Mouse (Mus musculus) midbrain, embryonic 13.5 days (tissue): ENCODE results near the gene Fubp1. TPM values are rescaled to one million over a fixed set of nuclear protein-coding genes. Genes with fewer than 3 reads are reported as not detected.
A peak's percentile ranks its signal among the peaks of the same experiment; 100 is the strongest.

Experiments
- ATAC-seq: fragments of 200-750 bp; cut with Nextera tagmentation; 2 replicates; pipeline ENCODE4 v1.8.0; 2017; ENCODE audit warnings: mild to moderate bottlenecking, moderate TSS enrichment, moderate library complexity
- H3K27ac ChIP-seq: fragments of 300-500 bp; sonication (generic); 2 replicates; pipeline ENCODE4 v1.5.1; 2015; ENCODE audit warnings: inconsistent platforms, mild to moderate bottlenecking, moderate library complexity
- H3K27me3 ChIP-seq: fragments of 300-500 bp; sonication (generic); 2 replicates; pipeline ENCODE4 v1.6.1; 2015; ENCODE audit warnings: mild to moderate bottlenecking, inconsistent platforms
- H3K36me3 ChIP-seq: fragments of 300-500 bp; sonication (generic); 2 replicates; pipeline ENCODE4 v1.6.1; 2015; ENCODE audit warnings: mild to moderate bottlenecking, inconsistent platforms
- H3K4me1 ChIP-seq: fragments of 300-500 bp; sonication (generic); replicated peaks from 2 replicates; pipeline ENCODE4 v1.6.1; 2015; ENCODE audit warnings: inconsistent platforms
- H3K4me2 ChIP-seq: fragments of 300-500 bp; sonication (generic); replicated peaks from 2 replicates; pipeline ENCODE4 v1.6.1; 2015; ENCODE audit warnings: moderate library complexity, mild to moderate bottlenecking, inconsistent platforms
- H3K4me3 ChIP-seq: fragments of 300-500 bp; sonication (generic); replicated peaks from 2 replicates; pipeline ENCODE4 v1.5.1; 2015; ENCODE audit warnings: mild to moderate bottlenecking, inconsistent platforms
- H3K9ac ChIP-seq: fragments of 300-500 bp; sonication (generic); replicated peaks from 2 replicates; pipeline ENCODE4 v1.6.1; 2015; ENCODE audit warnings: mild to moderate bottlenecking, inconsistent platforms
- H3K9me3 ChIP-seq: fragments of 300-500 bp; sonication (generic); 2 replicates; pipeline ENCODE4 v1.6.1; 2016; ENCODE audit warnings: mild to moderate bottlenecking, inconsistent platforms
- WGBS: fragments of 180-500 bp; shearing (Covaris S2); methylation state at CpG from one replicate; pipeline ENCODE4 v1.1.7; 2015; 5-methylcytosine and 5-hydroxymethylcytosine counted together
- polyA plus RNA-seq: library from polyadenylated mRNA; unstranded; fragments of >200 nt; fragmentation: Nextera tagmentation; extraction: Ambion mirVana; gene quantifications from 2 replicates; pipeline ENCODE4 v1.2.1, GENCODE M21; 2015

The Fubp1 gene
- polyA plus RNA-seq, 1 experiment from 2014 or later, result 353 TPM

DNA sequence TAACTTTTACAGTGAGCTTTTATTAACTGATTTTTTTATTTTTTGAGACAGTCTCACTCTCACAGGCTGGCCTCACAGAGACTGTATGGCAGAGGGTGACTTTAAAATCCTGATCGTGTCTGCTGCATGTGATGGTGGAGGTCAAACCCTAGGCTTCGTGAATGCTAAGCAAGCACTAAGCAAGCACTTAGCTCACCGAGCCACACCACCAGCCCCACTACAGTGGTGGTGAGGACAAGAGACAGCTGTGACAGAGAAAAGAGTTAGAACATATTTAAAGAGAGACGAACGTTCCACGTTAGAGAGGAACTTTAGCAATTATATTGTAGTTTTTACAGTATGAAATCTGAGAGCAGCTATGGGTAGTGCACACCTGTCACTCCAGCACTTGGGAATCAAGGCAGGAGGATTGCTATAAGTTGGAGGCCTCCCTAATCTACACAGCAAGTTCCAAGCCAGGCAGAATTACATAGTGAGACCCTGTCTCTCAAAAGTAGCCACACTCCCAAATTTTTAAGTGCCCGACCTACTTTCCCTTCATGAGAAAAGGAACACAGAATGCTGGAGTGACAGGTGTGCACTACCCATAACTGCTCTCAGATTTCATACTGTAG is 37.8 kb upstream of the Fubp1 start:
- Histone ChIP-seq H3K4me3 (no peak overlapping the region), H3K27me3 (peaks cover 6% of the 10 kb centered on the region; the same call in 1 of the 2 replicates), H3K36me3 (no peaks in the 10 kb centered on the region), H3K9ac (no peak overlapping the region), H3K4me1 (no peaks in the 10 kb centered on the region), H3K9me3 (no peaks in the 10 kb centered on the region; the same call in 1 of the 2 replicates), H3K27ac (no peak overlapping the region), H3K4me2 (no peak overlapping the region)
- no peak for ATAC-seq
- 90% methylated on average over 7 of the region's 7 CpGs for WGBS

GRCm38 (mm10) chr3:152178816-152179215 is 31.4 kb upstream of the Fubp1 start:
- no peak overlapping the region for H3K4me3 ChIP-seq
- no peak overlapping the region for H3K9ac ChIP-seq
- H3K27ac ChIP-seq, result no peak overlapping the region
- H3K36me3 ChIP-seq, result peaks cover 5% of the 10 kb centered on the region
- no peak overlapping the region for H3K4me2 ChIP-seq
- 86% methylated on average over 4 of the region's 4 CpGs for WGBS
- ATAC-seq, result no peak
- H3K9me3 ChIP-seq, result no peaks in the 10 kb centered on the region
- no peaks in the 10 kb centered on the region for H3K4me1 ChIP-seq
- H3K27me3 ChIP-seq, result no peaks in the 10 kb centered on the region

DNA sequence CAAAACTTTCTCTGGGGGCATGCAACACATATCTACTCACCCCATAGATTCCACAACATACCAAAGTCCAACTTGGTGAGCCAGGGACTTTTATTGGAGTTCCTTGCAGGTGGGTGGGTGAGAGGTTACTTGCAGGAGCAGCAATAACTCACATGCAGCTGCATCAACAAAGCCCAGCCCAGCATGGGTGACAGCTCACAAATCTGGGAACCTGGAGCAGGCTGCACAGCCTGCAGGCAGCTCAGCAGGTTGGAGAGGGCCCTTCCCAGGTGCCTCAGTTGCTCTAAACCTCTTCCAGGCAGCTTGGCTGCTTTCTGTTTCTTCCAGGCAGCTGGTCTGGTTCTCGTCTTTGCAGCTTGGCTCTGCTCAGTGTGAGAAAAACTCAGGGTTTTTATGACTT is 30.9 kb upstream of the Fubp1 start:
- no peak overlapping the region for H3K27ac ChIP-seq
- H3K36me3 ChIP-seq, result peaks cover 5% of the 10 kb centered on the region
- no peak overlapping the region for H3K4me2 ChIP-seq
- H3K4me1 ChIP-seq, result no peaks in the 10 kb centered on the region
- H3K27me3 ChIP-seq, result no peaks in the 10 kb centered on the region
- no peak for ATAC-seq
- H3K9ac ChIP-seq, result no peak overlapping the region
- no peak overlapping the region for H3K4me3 ChIP-seq
- 54% methylated on average over 1 of the region's 1 CpGs for WGBS
- H3K9me3 ChIP-seq, result no peaks in the 10 kb centered on the region

- Histone ChIP-seq H3K4me3 (no peak overlapping the region), H3K4me1 (no peaks in the 10 kb centered on the region), H3K9ac (no peak overlapping the region), H3K36me3 (peaks cover 11% of the 10 kb centered on the region), H3K4me2 (no peak overlapping the region), H3K27ac (no peak overlapping the region), H3K9me3 (no peaks in the 10 kb centered on the region), H3K27me3 (no peaks in the 10 kb centered on the region)
- WGBS, result 94% methylated on average over 4 of the region's 4 CpGs
- no peak for ATAC-seq
These were observed 29.6 kb upstream of the Fubp1 start for GRCm38 (mm10) chr3:152180624-152181023.

GRCm38 (mm10) chr3:152183522-152183921 is 26.7 kb upstream of the Fubp1 start:
- Histone ChIP-seq H3K9ac (no peak overlapping the region), H3K9me3 (no peaks in the 10 kb centered on the region), H3K4me3 (no peak overlapping the region), H3K4me1 (no peaks in the 10 kb centered on the region), H3K27ac (no peak overlapping the region), H3K27me3 (no peaks in the 10 kb centered on the region), H3K36me3 (peaks cover 17% of the 10 kb centered on the region), H3K4me2 (no peak overlapping the region)
- WGBS, result 44% methylated on average over 9 of the region's 9 CpGs
- no peak for ATAC-seq

DNA sequence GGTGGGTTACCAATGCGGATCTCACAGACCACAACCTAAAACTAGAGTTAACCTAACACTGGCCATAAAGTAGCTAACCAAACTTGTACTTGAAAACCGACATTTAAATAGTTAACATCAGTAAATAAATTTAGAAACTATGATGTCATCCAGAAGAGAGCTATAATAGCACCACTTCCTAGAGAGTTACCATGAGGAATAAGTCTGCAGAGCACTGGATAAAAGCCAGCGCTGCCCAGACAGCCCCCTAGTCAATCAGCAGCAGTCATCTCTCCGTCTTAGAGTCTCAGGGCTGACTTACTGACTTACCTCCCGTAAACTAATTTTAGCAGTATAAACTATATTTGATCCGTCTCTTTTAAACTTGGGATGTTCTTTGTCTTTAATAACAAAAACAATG is 24.1 kb upstream of the Fubp1 start:
- 94% methylated on average over 6 of the region's 6 CpGs for WGBS
- Histone ChIP-seq H3K4me3 (no peak overlapping the region), H3K9me3 (no peaks in the 10 kb centered on the region), H3K4me2 (no peak overlapping the region), H3K27ac (no peak overlapping the region), H3K27me3 (no peaks in the 10 kb centered on the region), H3K4me1 (peaks cover 2% of the 10 kb centered on the region), H3K36me3 (peaks cover 17% of the 10 kb centered on the region), H3K9ac (no peak overlapping the region)
- ATAC-seq, result no peak

DNA sequence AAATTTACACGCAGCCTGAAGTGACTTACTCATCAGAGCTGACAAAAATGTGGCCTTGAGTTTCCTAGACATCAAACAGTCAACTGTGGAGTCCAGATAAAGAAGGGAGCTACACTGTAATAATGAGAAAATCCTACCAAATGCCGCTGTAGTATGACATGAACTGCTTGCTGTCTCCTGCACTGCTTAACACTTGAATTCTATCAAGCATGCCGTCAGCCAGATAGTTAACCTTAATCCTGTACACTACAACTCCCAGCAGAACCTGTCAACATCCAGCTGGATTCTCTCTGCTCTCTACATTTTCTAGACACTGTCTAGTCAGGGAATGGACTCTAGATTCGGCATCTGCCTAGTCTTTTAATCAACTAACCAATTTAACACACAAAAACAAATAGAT is 20.9 kb upstream of the Fubp1 start:
- Histone ChIP-seq H3K9ac (no peak overlapping the region), H3K36me3 (peaks cover 12% of the 10 kb centered on the region; the same call in 1 of the 2 replicates), H3K4me2 (no peak overlapping the region), H3K4me3 (no peak overlapping the region), H3K9me3 (no peaks in the 10 kb centered on the region), H3K27ac (no peak overlapping the region), H3K4me1 (peaks cover 16% of the 10 kb centered on the region), H3K27me3 (no peaks in the 10 kb centered on the region)
- WGBS, result 70% methylated on average over 4 of the region's 4 CpGs
- no peak for ATAC-seq

DNA sequence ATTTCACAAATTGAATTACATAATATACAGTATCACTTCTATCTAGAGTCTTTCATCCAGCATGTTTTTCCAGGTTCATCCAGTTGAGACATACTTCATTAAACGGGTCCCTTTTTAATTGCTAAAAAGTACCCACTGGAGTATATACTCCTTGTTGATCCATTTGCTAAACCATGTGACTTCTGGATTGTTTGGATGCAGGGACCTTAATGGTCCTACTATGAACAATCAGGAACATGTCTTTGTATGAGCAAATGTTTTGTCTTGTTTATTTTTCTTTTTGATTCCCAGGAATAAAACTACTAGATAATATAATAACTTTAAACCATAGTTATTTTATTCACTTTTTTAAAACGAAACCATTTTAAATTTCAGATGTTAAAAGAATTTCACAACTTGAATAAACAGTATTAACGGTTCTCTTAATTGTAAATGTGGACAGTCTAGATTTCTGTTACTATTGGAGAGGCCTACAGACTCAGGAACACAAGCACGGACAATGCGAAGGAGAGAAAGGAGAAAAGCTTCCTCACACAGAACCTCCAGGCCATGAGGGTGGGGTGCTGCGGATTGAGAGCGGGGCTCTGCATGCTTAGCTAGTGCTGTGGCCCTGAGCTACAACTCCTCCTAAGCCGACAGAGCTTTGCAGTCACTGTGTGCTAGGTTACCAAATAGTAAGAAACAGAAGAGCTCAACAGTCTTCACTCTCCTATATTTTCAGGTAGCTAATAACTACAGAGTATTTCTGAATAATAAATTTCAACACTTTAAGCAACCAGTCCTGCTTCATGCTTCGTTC is 19.3 kb upstream of the Fubp1 start:
- 0 out of 2 replicates have a peak overlapping the region, but pooled peaks have one; percentile 20 for H3K9ac ChIP-seq
- H3K9me3 ChIP-seq, result no peaks in the 10 kb centered on the region
- H3K27ac ChIP-seq, result no peak overlapping the region
- ATAC-seq, result no peak
- 0 out of 2 replicates have a peak, but pooled peaks cover 4% of the 10 kb centered on the region for H3K36me3 ChIP-seq
- 0 out of 2 replicates have a peak, but pooled peaks cover 2% of the 10 kb centered on the region for H3K27me3 ChIP-seq
- H3K4me2 ChIP-seq, result peak overlapping the region; percentile 29
- H3K4me1 ChIP-seq, result peaks cover 16% of the 10 kb centered on the region
- peak overlapping the region; percentile 9; the same call in 1 of the 2 replicates for H3K4me3 ChIP-seq
- WGBS, result 78% methylated on average over 9 of the region's 9 CpGs

GRCm38 (mm10) chr3:152191791-152192237 is 18.4 kb upstream of the Fubp1 start:
- Histone ChIP-seq H3K27me3 (0 out of 2 replicates have a peak, but pooled peaks cover 2% of the 10 kb centered on the region), H3K4me1 (peaks cover 16% of the 10 kb centered on the region), H3K27ac (peak overlapping the region; percentile 19; the same call in 1 of the 2 replicates), H3K36me3 (no peaks in the 10 kb centered on the region), H3K4me3 (peak overlapping the region; percentile 33), H3K4me2 (peak overlapping the region; percentile 54), H3K9ac (peak overlapping the region; percentile 49), H3K9me3 (no peaks in the 10 kb centered on the region)
- ATAC-seq, result no peak
- 54% methylated on average over 6 of the region's 6 CpGs for WGBS

GRCm38 (mm10) chr3:152192238-152192931 is 17.8 kb upstream of the Fubp1 start:
- H3K9ac ChIP-seq, result peak overlapping the region; percentile 49
- ATAC-seq, result no peak

GRCm38 (mm10) chr3:152193177-152193576 is 17.0 kb upstream of the Fubp1 start:
- Histone ChIP-seq H3K27me3 (0 out of 2 replicates have a peak, but pooled peaks cover 2% of the 10 kb centered on the region), H3K27ac (peak overlapping the region; percentile 76), H3K9ac (peak overlapping the region; percentile 59), H3K4me3 (peak overlapping the region; percentile 40), H3K9me3 (no peaks in the 10 kb centered on the region), H3K36me3 (no peaks in the 10 kb centered on the region), H3K4me1 (peaks cover 16% of the 10 kb centered on the region), H3K4me2 (peak overlapping the region; percentile 50)
- no peak for ATAC-seq
- WGBS, result 7% methylated on average over 7 of the region's 7 CpGs

More at GRCm38 (mm10) chr3:152192238-152192931, 17.8 kb upstream of the Fubp1 start:
- no peak overlapping the region for H3K27ac ChIP-seq
- peak overlapping the region; percentile 54 for H3K4me2 ChIP-seq
- 0 out of 2 replicates have a peak, but pooled peaks cover 2% of the 10 kb centered on the region for H3K27me3 ChIP-seq
- H3K36me3 ChIP-seq, result no peaks in the 10 kb centered on the region
- peaks cover 16% of the 10 kb centered on the region for H3K4me1 ChIP-seq
- WGBS, result 55% methylated on average over 10 of the region's 11 CpGs
- no peaks in the 10 kb centered on the region for H3K9me3 ChIP-seq
- H3K4me3 ChIP-seq, result peak overlapping the region; percentile 33
